Mouse (Mus musculus): Measurements from ENCODE around the gene Atp6v0d1. TPM values are rescaled to one million over a fixed set of nuclear protein-coding genes. Genes with fewer than 3 reads are reported as not detected.
A peak's percentile ranks its signal among the peaks of the same experiment; 100 is the strongest.

The Atp6v0d1 gene
- polyA plus RNA-seq (2015; fragmentation: Nextera tagmentation; extraction: Ambion mirVana) = 99.7 and 104 TPM in 2 replicates

DNA sequence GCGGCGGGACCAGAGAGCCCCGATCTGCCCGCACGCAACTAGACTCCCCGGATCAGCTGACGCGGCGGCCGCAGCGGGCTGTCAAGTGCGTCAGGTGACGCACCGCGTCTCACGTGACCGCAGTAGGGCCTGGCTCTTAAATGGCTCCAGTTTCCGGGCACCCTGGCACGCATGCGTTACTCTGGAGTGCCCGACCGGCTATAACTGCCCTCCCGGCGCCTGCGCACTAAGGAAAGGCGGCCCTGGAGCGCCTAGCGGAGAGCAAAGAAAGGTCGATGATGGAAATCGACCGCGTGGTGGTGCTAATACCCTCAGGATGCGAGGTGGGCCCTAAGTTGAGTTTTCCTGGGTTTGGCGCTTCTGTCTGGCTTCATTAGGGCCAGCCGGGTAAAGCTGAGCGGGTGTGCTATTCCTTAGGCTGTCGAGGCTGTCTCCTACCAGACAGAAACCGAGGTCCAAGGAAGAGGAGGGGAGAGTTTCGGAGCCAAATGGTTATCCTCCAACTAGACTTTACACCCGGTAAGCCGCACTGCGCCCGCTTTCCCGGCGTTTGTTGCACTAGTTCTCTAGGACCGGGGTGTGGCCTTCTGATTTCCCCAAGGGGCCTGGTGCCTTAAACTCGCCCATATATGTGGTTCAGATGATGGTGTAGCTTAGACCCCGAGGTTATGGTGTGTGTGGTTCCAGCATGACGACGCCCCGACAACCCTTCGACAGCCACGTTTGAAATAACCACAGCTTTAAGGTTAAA lies at the start of gene Atp6v0d1:
Atp6v0d1 (minus strand) TSS at position 96 of the 751 bp plus-strand sequence.
- H3K4me3 ChIP-seq (replicated peaks) = peak within 1 kb of the TSS; percentile 91
- H3K9ac ChIP-seq = peak within 1 kb of the TSS; percentile 84
- no peaks in the 10 kb centered on the region; the same call in 1 of the 2 replicates for H3K36me3 ChIP-seq
- H3K27ac ChIP-seq (replicated peaks) = peak within 1 kb of the TSS; percentile 84
- peaks cover 29% of the 10 kb centered on the region for H3K4me1 ChIP-seq
- peak within 1 kb of the TSS; percentile 83 for H3K4me2 ChIP-seq (replicated peaks)
- 2% methylated on average over 53 of the region's 53 CpGs for WGBS
- H3K9me3 ChIP-seq (replicated peaks) = no peaks in the 10 kb centered on the region
- H3K27me3 ChIP-seq = no peaks in the 10 kb centered on the region
- ATAC-seq (ENCODE audit: insufficient number of reproducible peaks, low FRiP score, low TSS enrichment, low read depth) = peak; percentile 99

DNA sequence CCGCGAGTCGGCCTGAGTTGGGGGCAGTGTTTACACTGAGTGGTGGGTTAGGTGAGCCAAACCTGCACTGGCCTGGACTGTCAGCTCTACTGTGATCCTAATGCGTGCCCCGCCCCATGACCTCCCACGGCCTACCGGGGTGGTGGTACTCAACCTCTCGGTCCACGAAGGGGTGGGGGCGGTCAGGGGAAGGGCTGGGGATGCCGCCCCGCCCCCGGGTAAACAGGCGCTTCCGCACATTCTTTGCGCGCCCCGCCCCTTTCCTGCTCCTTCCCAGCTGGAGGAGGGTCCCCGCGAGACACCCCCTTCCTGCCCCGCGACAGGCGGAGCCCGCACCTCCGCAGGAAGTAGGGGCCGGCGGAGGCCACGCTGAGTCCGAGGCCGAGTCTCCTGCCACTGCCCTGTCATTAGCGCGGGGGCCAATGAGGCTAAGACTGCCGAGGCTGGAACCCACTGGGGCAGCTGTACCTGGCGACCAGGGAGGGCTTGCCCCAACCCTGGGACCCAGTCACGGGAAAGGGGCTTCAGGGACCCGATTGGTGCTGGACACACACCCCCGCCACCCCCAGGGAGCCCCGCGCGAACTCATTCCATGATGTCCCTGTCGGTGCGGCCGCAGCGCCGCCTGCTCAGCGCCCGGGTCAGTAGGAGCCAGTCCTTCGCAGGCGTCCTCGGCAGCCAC lies 48.1 kb upstream of the Atp6v0d1 start:
- Histone ChIP-seq H3K4me3 (replicated peaks) (peak overlapping the region; percentile 55), H3K9ac (peak overlapping the region; percentile 53), H3K4me1 (peaks cover 22% of the 10 kb centered on the region), H3K4me2 (replicated peaks) (peak overlapping the region; percentile 97), H3K36me3 (peaks cover 40% of the 10 kb centered on the region), H3K27me3 (peaks cover 11% of the 10 kb centered on the region; the same call in 1 of the 2 replicates), H3K9me3 (replicated peaks) (no peaks in the 10 kb centered on the region), H3K27ac (replicated peaks) (no peak overlapping the region)
- 2% methylated on average over 50 of the region's 50 CpGs for WGBS
- peak; percentile 48 for ATAC-seq (ENCODE audit: insufficient number of reproducible peaks, low FRiP score, low TSS enrichment, low read depth)

DNA sequence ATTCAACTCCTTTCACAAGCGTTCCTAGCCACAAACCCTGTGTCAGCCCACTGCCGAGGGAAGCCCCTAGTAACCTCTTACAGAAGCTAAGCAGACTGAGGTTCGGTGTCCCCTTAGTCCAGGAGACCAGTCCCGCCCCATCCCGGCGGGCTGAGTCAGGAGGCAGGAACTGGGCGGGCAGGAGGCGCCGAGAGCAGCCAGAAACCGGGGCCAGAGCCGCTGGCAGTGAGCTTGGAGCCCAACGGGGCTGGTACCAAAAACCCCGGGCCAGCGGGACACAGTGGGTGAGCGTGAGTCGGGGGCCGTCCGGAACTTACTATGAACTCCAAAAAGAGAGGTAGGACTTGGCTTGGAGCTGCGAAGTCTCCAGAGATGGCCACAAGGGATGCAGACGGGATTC lies 47.2 kb upstream of the Atp6v0d1 start:
- H3K9ac ChIP-seq = peak overlapping the region; percentile 15; the same call in 1 of the 2 replicates
- H3K36me3 ChIP-seq = peaks cover 30% of the 10 kb centered on the region
- peak overlapping the region; percentile 55 for H3K4me3 ChIP-seq (replicated peaks)
- H3K4me2 ChIP-seq (replicated peaks) = peak overlapping the region; percentile 97
- peaks cover 22% of the 10 kb centered on the region for H3K4me1 ChIP-seq
- no peak for ATAC-seq (ENCODE audit: insufficient number of reproducible peaks, low FRiP score, low TSS enrichment, low read depth)
- H3K27me3 ChIP-seq = peaks cover 11% of the 10 kb centered on the region; the same call in 1 of the 2 replicates
- H3K9me3 ChIP-seq (replicated peaks) = no peaks in the 10 kb centered on the region
- WGBS = 5% methylated on average over 20 of the region's 20 CpGs
- no peak overlapping the region for H3K27ac ChIP-seq (replicated peaks)

DNA sequence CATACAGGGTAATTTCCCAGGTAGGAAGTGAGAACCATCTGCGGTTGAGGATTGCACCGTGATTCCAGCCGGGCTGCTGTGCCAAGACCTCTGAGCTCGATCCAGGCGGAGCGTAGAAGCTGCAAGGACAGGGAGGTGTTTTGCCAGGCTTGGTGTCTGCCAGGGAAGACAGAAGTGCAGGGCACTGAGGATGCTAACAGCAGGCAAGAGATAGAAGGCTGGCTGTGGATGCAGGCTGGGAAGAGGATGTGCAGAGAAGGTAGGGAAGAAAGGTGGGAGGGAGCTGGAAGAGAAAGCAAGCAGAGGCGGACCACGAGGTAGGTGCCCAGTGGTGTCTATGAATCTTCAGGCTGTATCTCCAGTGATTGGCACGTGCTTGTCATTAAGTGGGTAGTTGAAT lies 46.0 kb upstream of the Atp6v0d1 start:
- H3K4me3 ChIP-seq (replicated peaks) = no peak overlapping the region
- no peaks in the 10 kb centered on the region for H3K9me3 ChIP-seq (replicated peaks)
- no peak overlapping the region for H3K9ac ChIP-seq
- no peak for ATAC-seq (ENCODE audit: insufficient number of reproducible peaks, low FRiP score, low TSS enrichment, low read depth)
- H3K36me3 ChIP-seq = peaks cover 18% of the 10 kb centered on the region
- 86% methylated on average over 9 of the region's 9 CpGs for WGBS
- H3K27ac ChIP-seq (replicated peaks) = no peak overlapping the region
- H3K27me3 ChIP-seq = peaks cover 11% of the 10 kb centered on the region; the same call in 1 of the 2 replicates
- no peak overlapping the region for H3K4me2 ChIP-seq (replicated peaks)
- peaks cover 30% of the 10 kb centered on the region for H3K4me1 ChIP-seq

DNA sequence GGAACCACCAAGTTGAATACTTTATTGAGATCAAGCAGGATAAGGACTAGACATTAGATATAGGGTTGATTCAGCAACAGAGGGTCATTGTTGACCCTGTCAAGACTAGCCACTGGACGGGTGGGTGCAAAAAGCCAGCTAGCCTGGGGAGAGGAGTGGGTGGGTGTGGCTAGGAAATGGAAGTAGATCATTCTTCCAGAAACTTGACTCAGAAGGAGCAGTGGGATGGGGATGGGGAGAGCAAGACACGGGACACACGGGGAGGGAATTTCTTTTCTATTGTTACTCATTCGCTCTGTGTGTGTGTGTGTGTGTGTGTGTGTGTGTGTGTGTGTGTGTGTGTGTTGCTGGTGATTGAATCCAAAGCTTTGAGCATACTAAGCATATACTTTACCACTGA lies 43.9 kb upstream of the Atp6v0d1 start:
- Histone ChIP-seq H3K27ac (replicated peaks) (no peak overlapping the region), H3K9ac (no peak overlapping the region), H3K4me2 (replicated peaks) (no peak overlapping the region), H3K9me3 (replicated peaks) (no peaks in the 10 kb centered on the region), H3K36me3 (no peaks in the 10 kb centered on the region), H3K27me3 (peaks cover 11% of the 10 kb centered on the region; the same call in 1 of the 2 replicates), H3K4me3 (replicated peaks) (no peak overlapping the region), H3K4me1 (peaks cover 43% of the 10 kb centered on the region)
- 73% methylated on average over 4 of the region's 4 CpGs for WGBS
- ATAC-seq (ENCODE audit: insufficient number of reproducible peaks, low FRiP score, low TSS enrichment, low read depth) = no peak

DNA sequence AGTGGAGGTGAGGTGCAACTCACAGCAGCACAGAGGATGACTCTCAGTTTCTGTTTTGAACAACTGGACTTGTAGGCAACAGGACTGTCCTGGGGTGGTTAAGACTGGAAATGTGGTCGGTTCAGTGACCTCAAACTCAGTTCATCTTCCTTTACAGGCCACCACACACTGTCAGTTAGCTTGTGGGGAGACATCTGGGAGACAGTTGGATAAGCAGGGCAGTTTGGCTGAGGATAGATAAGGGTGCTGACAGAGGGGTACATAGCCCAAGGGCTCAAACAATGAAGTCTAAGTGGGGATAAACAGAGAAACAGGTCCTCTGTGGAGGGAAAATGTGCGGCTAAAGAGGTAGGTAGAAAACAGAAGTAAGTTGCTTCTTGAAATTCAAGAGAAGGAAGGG lies 43.5 kb upstream of the Atp6v0d1 start:
- no peak overlapping the region for H3K9ac ChIP-seq
- 60% methylated on average over 2 of the region's 2 CpGs for WGBS
- peaks cover 39% of the 10 kb centered on the region for H3K4me1 ChIP-seq
- peaks cover 11% of the 10 kb centered on the region; the same call in 1 of the 2 replicates for H3K27me3 ChIP-seq
- H3K27ac ChIP-seq (replicated peaks) = no peak overlapping the region
- ATAC-seq (ENCODE audit: insufficient number of reproducible peaks, low FRiP score, low TSS enrichment, low read depth) = no peak
- H3K36me3 ChIP-seq = no peaks in the 10 kb centered on the region
- H3K4me2 ChIP-seq (replicated peaks) = no peak overlapping the region
- H3K4me3 ChIP-seq (replicated peaks) = no peak overlapping the region
- no peaks in the 10 kb centered on the region for H3K9me3 ChIP-seq (replicated peaks)

DNA sequence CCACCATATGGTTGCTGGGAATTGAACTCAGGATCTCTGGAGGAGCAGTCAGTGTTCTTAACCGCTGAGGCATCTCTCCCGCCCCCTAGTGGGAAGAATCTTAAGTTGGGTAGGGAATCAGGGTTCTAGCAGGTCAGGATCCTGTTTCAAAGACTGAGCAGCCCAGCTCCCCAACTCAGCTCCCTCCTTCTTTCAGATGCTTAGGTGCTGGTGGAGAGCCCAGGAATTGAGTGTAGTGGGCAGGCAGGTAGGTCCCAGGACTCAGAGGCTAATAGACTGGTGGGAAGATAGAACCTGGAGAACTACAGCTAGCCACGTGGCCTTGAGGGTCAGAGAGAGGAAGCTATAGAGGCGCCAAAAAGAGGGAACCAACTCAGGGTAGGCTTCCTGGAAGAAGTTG lies 41.8 kb upstream of the Atp6v0d1 start:
- no peak overlapping the region for H3K9ac ChIP-seq

DNA sequence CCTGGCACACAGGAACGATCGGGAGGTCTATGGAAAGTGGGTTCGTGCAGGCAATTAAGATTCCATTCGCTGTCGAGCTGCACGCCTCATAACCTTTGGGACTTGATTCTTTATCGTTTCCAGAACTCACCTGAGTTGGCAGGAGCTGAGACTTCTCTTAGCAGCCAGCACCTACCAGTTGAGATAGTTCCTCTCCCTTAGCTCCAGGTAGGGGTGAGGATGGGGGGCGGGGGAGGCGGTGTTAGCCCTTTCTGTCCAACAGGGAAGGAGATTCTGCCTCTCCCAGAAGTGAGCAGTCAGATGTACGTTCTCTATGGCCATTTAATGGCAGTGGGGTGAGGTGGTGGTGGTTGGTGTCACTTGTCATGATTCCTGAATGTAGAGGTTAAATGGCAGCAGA lies 41.2 kb upstream of the Atp6v0d1 start:
- H3K27me3 ChIP-seq = peaks cover 5% of the 10 kb centered on the region; the same call in 1 of the 2 replicates
- peak overlapping the region; percentile 72; the same call in 1 of the 2 replicates for H3K9ac ChIP-seq
- peak overlapping the region; percentile 89; the same call in 1 of the 2 replicates for H3K27ac ChIP-seq (replicated peaks)
- H3K4me2 ChIP-seq (replicated peaks) = peak overlapping the region; percentile 93
- peak overlapping the region; percentile 82 for H3K4me3 ChIP-seq (replicated peaks)
- peaks cover 22% of the 10 kb centered on the region for H3K4me1 ChIP-seq
- no peak for ATAC-seq (ENCODE audit: insufficient number of reproducible peaks, low FRiP score, low TSS enrichment, low read depth)
- no peaks in the 10 kb centered on the region for H3K9me3 ChIP-seq (replicated peaks)
- 7% methylated on average over 10 of the region's 10 CpGs for WGBS
- no peaks in the 10 kb centered on the region for H3K36me3 ChIP-seq

More for the DNA sequence above, 41.8 kb upstream of the Atp6v0d1 start:
- no peak for ATAC-seq (ENCODE audit: insufficient number of reproducible peaks, low FRiP score, low TSS enrichment, low read depth)
- Histone ChIP-seq H3K9me3 (replicated peaks) (no peaks in the 10 kb centered on the region), H3K27ac (replicated peaks) (no peak overlapping the region), H3K27me3 (peaks cover 11% of the 10 kb centered on the region; the same call in 1 of the 2 replicates), H3K4me3 (replicated peaks) (no peak overlapping the region), H3K4me1 (peaks cover 25% of the 10 kb centered on the region), H3K36me3 (no peaks in the 10 kb centered on the region), H3K4me2 (replicated peaks) (no peak overlapping the region)
- 27% methylated on average over 4 of the region's 4 CpGs for WGBS

DNA sequence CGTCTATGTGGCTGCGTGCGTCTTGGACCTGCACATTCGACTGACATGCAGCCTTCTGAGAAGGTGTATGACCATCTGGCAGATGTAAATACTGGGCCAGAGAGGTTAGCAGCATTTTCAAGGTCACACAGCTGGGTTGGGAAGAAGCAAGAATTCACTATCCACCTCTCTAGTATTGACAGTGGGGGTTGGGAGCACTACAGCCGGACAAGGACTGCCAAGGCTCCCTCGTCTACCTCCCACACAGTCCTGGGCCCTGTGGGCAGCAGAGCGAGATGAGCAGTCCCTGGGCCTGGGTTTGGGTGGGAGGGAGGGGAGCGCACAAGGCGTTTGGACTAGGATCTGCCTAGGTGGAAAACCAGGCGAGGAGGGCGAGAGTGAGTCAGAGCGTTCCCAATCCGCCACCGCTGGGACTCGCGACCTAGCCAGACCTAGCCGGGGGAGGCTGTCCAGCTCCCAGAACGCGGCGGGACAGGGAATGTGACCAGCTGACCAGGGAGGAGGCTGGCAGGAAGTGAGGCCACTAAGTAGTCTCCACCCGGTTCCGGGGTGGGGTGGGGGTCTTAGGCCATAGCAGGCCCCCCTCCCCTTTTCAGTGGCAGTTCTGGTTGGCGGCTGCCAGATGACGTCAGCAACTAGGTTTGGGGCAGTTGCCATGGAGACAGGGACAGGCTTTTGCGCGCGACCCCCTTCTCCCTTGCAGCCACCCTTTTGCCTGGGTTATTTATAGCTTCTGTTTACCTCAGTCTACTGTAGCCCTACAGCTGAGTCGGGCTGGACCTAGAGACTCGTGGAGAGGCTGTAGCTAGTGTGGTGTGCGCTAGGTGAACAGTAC lies 40.6 kb upstream of the Atp6v0d1 start:
- peak; percentile 59; the same call in 1 of the 2 replicates for ATAC-seq (ENCODE audit: insufficient number of reproducible peaks, low FRiP score, low TSS enrichment, low read depth)
- peak overlapping the region; percentile 82 for H3K4me3 ChIP-seq (replicated peaks)
- 2% methylated on average over 30 of the region's 30 CpGs for WGBS
- H3K4me2 ChIP-seq (replicated peaks) = peak overlapping the region; percentile 93
- no peaks in the 10 kb centered on the region for H3K36me3 ChIP-seq
- peak overlapping the region; percentile 72 for H3K9ac ChIP-seq
- no peaks in the 10 kb centered on the region for H3K9me3 ChIP-seq (replicated peaks)
- H3K4me1 ChIP-seq = peaks cover 22% of the 10 kb centered on the region
- peak overlapping the region; percentile 89 for H3K27ac ChIP-seq (replicated peaks)
- no peaks in the 10 kb centered on the region for H3K27me3 ChIP-seq

DNA sequence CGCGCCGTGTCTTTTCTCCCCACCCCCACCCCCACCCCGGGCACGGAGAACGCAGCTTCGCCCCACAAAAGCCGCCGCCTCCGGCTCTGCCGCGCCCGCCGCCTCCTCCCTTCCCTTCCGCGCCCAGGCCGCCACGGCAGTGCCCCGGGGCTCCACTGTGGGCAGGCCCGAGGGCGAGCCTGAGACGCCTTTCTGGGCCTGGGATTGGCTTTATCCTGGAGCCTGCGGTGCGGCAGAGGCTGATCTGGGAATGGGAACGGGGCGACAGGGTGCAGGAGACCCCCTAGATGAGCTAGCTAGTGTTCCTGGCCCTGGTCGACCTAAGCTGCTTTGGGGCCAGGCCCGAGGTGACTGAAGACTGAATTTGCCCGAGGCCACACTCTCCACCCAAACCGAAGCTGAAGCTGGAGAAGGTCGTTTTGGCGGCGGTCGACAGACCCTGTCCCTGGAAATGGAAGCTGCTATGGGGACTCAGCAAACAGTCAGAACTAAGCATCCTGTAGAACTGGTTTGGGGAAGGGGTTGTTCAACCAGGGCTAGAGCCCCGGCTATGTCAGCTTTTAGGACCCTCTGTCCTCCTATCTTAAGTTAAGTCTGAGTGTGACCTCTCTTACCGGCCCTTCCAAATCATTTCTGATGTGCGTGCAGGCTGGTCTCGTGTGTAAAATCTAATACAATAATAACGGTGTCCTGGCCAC lies 39.8 kb upstream of the Atp6v0d1 start:
- Histone ChIP-seq H3K4me2 (replicated peaks) (peak overlapping the region; percentile 93), H3K4me3 (replicated peaks) (peak overlapping the region; percentile 82), H3K27me3 (no peaks in the 10 kb centered on the region), H3K9me3 (replicated peaks) (no peaks in the 10 kb centered on the region), H3K27ac (replicated peaks) (peak overlapping the region; percentile 89), H3K36me3 (no peaks in the 10 kb centered on the region), H3K4me1 (peaks cover 22% of the 10 kb centered on the region), H3K9ac (peak overlapping the region; percentile 72)
- ATAC-seq (ENCODE audit: insufficient number of reproducible peaks, low FRiP score, low TSS enrichment, low read depth) = peak; percentile 53
- WGBS = under 1% methylated on average over 39 of the region's 39 CpGs
